Mouse (Mus musculus) midbrain, postnatal 0 days (tissue): ENCODE measurements at regions not wholly inside any gene's neighbourhood (a gene's known extent, or its start where the extent isn't known, plus 50 kb on each side); places are given as distances from the start of the nearest gene placed in this dataset.

Experiments used
- ATAC-seq: fragments of 200-750 bp; cut with Nextera tagmentation; 2 replicates; pipeline ENCODE4 v1.8.0; 2017; ENCODE audit warnings: moderate number of reproducible peaks, mild to moderate bottlenecking, moderate TSS enrichment, moderate library complexity; ENCODE audit not compliant: low FRiP score
- DNase-seq: peaks from one replicate; pipeline ENCODE4 v3.0.0-alpha.2; 2015; ENCODE audit warnings: low spot score
- H3K27ac ChIP-seq: fragments of 300-500 bp; sonication (generic); 2 replicates; pipeline ENCODE4 v1.5.1; 2014; ENCODE audit warnings: low read depth, mild to moderate bottlenecking, low read length, mixed read lengths
- H3K27me3 ChIP-seq: fragments of 300-500 bp; sonication (generic); 2 replicates; pipeline ENCODE4 v1.6.1; 2014; ENCODE audit warnings: low read length, control low read depth, mixed read lengths; ENCODE audit not compliant: insufficient read depth
- H3K36me3 ChIP-seq: fragments of 300-500 bp; sonication (generic); 2 replicates; pipeline ENCODE4 v1.6.1; 2014; ENCODE audit warnings: low read length, control low read depth, mixed read lengths; ENCODE audit not compliant: insufficient read depth
- H3K4me1 ChIP-seq: fragments of 300-500 bp; sonication (generic); 2 replicates; pipeline ENCODE4 v1.6.1; 2014; ENCODE audit warnings: mild to moderate bottlenecking, control low read depth, antibody characterized with exemption, low read length, mixed read lengths; ENCODE audit not compliant: insufficient read depth
- H3K4me2 ChIP-seq: fragments of 300-500 bp; sonication (generic); 2 replicates; pipeline ENCODE4 v1.6.1; 2014; ENCODE audit warnings: low read depth, mild to moderate bottlenecking, low read length, mixed read lengths; ENCODE audit not compliant: poor library complexity, severe bottlenecking
- H3K4me3 ChIP-seq: fragments of 300-500 bp; sonication (generic); 2 replicates; pipeline ENCODE4 v1.5.1; 2014; ENCODE audit warnings: low read depth, mild to moderate bottlenecking, low read length, moderate library complexity
- H3K9ac ChIP-seq: fragments of 300-500 bp; sonication (generic); replicated peaks from 2 replicates; pipeline ENCODE4 v1.6.1; 2014; ENCODE audit warnings: mild to moderate bottlenecking, low read length, moderate library complexity, mixed read lengths; ENCODE audit not compliant: poor library complexity, severe bottlenecking
- H3K9me3 ChIP-seq: fragments of 300-500 bp; sonication (generic); 2 replicates; pipeline ENCODE4 v1.6.1; 2016; ENCODE audit warnings: low read length, control low read depth
- CTCF ChIP-seq: IDR thresholded peaks from 2 replicates; pipeline ENCODE4 v1.5.1; 2016; ENCODE audit warnings: antibody characterized with exemption, mild to moderate bottlenecking
- whole genome bisulfite sequencing: fragments of 180-500 bp; shearing (Covaris S2); extraction: QIAGEN DNeasy Blood & Tissue Kit; methylation state at CpG from one replicate; pipeline ENCODE4 v1.1.7; 2014; 5-methylcytosine and 5-hydroxymethylcytosine counted together

- H3K27ac ChIP-seq, result no peak overlapping the region
- DNase-seq, result no peak
- ATAC-seq, result no peak
- H3K4me2 ChIP-seq, result no peak overlapping the region
- H3K36me3 ChIP-seq, result no peaks in the 10 kb centered on the region
- H3K4me1 ChIP-seq, result no peaks in the 10 kb centered on the region
- no peaks in the 10 kb centered on the region for H3K27me3 ChIP-seq
- H3K9ac ChIP-seq, result no peak overlapping the region
- no peak overlapping the region for H3K4me3 ChIP-seq
- WGBS, result 81% methylated on average over 6 of the region's 6 CpGs
- TF ChIP-seq CTCF, result no peak
- no peaks in the 10 kb centered on the region for H3K9me3 ChIP-seq
Observed at GRCm38 (mm10) chr8:128009393-128010010, 348.9 kb upstream of the Nrp1 start.

GRCm38 (mm10) chr8:128017171-128017570, 341.2 kb upstream of the Nrp1 start:
- no peak for TF ChIP-seq CTCF
- Histone ChIP-seq H3K4me3 (no peak overlapping the region), H3K27ac (no peak overlapping the region), H3K4me2 (no peak overlapping the region), H3K9me3 (no peaks in the 10 kb centered on the region), H3K27me3 (no peaks in the 10 kb centered on the region), H3K4me1 (no peaks in the 10 kb centered on the region), H3K9ac (no peak overlapping the region), H3K36me3 (no peaks in the 10 kb centered on the region)
- ATAC-seq (no peak), DNase-seq (no peak)
- WGBS, result 68% methylated on average over 8 of the region's 8 CpGs

DNA sequence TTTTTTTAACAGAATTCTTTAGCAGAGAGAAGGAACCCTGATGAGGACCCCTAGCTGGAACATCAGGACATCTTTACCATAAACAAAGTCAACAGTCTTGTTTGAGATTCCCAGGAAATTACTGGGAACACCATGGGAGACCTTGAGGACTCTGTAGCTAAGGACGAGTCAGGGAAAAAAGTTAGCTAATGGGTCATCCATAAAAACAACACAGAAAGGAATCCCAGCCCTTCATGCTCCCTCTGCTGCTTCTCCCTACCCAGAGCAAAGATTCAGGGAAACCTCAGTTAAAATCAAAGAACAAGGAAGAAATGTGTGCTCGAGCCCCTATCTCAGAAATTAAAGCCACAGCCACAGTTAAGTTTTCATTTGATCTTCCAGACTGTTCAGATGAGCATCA, 334.7 kb upstream of the Nrp1 start:
- Histone ChIP-seq H3K36me3 (no peaks in the 10 kb centered on the region), H3K4me3 (no peak overlapping the region), H3K4me2 (no peak overlapping the region), H3K4me1 (no peaks in the 10 kb centered on the region), H3K27me3 (no peaks in the 10 kb centered on the region), H3K9me3 (no peaks in the 10 kb centered on the region), H3K9ac (no peak overlapping the region), H3K27ac (no peak overlapping the region)
- WGBS, result 55% methylated on average over 2 of the region's 2 CpGs
- DNase-seq (no peak), ATAC-seq (no peak)
- TF ChIP-seq CTCF, result no peak

DNA sequence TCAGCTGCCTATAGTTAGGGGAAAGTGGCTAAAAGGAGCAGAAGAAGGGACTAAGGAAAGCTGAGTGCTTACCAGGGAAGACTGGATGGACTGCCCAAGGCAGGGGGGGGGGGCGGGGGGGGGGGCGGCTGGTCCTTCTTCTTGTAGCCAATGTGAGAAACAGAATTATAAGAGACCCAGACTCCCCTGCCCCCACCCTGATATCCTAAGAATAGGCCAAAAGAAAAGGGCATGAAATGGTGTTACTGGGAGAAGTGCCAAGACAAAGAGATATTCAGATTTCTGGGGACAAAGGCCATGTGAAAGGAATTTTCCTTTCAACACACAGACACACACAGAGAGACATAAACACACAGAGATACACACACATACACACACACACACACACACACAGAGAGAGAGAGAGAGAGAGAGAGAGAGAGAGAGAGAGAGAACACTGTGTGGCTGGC, 333.6 kb upstream of the Nrp1 start:
- Histone ChIP-seq H3K27ac (no peak overlapping the region), H3K4me2 (no peak overlapping the region), H3K4me1 (no peaks in the 10 kb centered on the region), H3K9me3 (no peaks in the 10 kb centered on the region), H3K9ac (no peak overlapping the region), H3K4me3 (no peak overlapping the region), H3K36me3 (no peaks in the 10 kb centered on the region), H3K27me3 (no peaks in the 10 kb centered on the region)
- DNase-seq (peak; percentile 50), ATAC-seq (no peak)
- TF ChIP-seq CTCF, result no peak
- 0% methylated on average over 1 of the region's 2 CpGs for WGBS

DNA sequence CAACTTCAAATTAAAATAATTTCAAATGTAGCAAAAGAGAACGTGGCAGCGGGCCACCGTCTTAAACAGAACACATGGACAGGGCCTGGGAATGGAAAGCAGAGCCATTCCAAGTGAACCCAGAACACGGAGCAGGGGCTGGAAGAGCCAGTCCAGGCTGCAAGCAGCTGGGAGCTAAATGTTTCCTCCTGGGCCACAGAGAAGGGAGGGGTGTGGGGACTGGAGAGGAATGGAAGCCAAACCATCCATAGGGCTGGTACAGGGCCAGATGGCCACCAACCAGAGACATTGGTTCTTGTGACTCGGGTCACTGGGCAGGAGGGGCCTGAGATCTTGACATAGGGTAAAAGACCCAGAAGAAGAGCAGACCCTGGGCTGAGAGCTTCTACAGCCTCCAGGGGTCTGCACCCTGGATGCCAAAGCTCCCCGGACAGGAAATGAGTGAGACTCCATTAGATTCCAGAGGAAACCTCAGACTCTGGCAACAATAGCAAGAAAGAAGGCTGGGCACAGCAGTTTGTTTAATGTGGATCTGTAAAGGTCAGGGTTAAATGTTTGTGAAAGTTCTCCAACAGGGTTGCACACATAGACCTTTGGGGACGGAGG, 333.1 kb upstream of the Nrp1 start:
- no peak for TF ChIP-seq CTCF
- no peak overlapping the region for H3K4me3 ChIP-seq
- no peak overlapping the region for H3K4me2 ChIP-seq
- no peak overlapping the region for H3K27ac ChIP-seq
- H3K4me1 ChIP-seq, result no peaks in the 10 kb centered on the region
- H3K9ac ChIP-seq, result no peak overlapping the region
- H3K9me3 ChIP-seq, result no peaks in the 10 kb centered on the region
- ATAC-seq (no peak), DNase-seq (peak; percentile 81)
- H3K27me3 ChIP-seq, result no peaks in the 10 kb centered on the region
- H3K36me3 ChIP-seq, result no peaks in the 10 kb centered on the region
- 40% methylated on average over 7 of the region's 7 CpGs for WGBS

DNA sequence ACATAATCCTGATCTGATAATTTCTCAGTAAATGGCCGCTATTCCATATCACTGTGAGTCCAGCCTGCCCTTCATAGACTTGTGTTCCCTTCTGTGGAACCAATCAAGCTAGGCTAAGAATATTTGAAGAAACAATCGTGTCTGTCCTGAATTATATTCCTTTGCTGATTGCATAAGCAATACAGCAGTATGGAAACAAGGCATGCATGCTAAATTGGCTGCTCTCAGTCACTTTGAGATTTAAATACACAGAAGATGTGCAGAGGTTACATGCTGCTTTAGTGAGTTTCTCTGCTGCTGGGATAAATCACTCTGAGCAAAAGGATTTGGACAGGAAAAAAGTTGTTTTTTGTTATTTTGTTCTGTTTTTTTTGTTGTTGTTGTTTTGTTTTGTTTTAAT, 331.4 kb upstream of the Nrp1 start:
- TF ChIP-seq CTCF, result no peak
- 67% methylated on average over 2 of the region's 2 CpGs for WGBS
- ATAC-seq, result no peak
- Histone ChIP-seq H3K4me1 (no peaks in the 10 kb centered on the region), H3K4me3 (no peak overlapping the region), H3K9ac (no peak overlapping the region), H3K4me2 (no peak overlapping the region), H3K9me3 (no peaks in the 10 kb centered on the region), H3K27ac (no peak overlapping the region), H3K27me3 (no peaks in the 10 kb centered on the region), H3K36me3 (no peaks in the 10 kb centered on the region)
- DNase-seq, result no peak
